Mouse (Mus musculus) C2C12 (cell line): ENCODE measurements around the gene Nphp4.

Experiments used
- CTCF ChIP-seq: IDR thresholded peaks from one replicate; pipeline ENCODE4 v1.5.1; 2011; ENCODE audit not compliant: control insufficient read depth, insufficient read depth, insufficient read length
- FOSL1 ChIP-seq: IDR thresholded peaks from one replicate; pipeline ENCODE4 v1.8.0; 2011; ENCODE audit warnings: mild to moderate bottlenecking, low read length; ENCODE audit not compliant: poor library complexity, insufficient read depth, severe bottlenecking
- MAX ChIP-seq: IDR thresholded peaks from one replicate; pipeline ENCODE4 v1.6.1; 2011; ENCODE audit warnings: mild to moderate bottlenecking, control low read depth
- MYOD1 ChIP-seq: IDR thresholded peaks from one replicate; pipeline ENCODE4 v1.6.1; 2011; ENCODE audit warnings: low read depth; ENCODE audit not compliant: control insufficient read depth, insufficient read length
- MYOG ChIP-seq: IDR thresholded peaks from one replicate; pipeline ENCODE4 v1.6.1; 2011; ENCODE audit not compliant: control insufficient read depth, insufficient read length; ENCODE audit errors: extremely low read depth
- USF1 ChIP-seq: IDR thresholded peaks from one replicate; pipeline ENCODE4 v1.6.1; 2011; ENCODE audit warnings: low read depth, mild to moderate bottlenecking, control low read depth, moderate library complexity

DNA sequence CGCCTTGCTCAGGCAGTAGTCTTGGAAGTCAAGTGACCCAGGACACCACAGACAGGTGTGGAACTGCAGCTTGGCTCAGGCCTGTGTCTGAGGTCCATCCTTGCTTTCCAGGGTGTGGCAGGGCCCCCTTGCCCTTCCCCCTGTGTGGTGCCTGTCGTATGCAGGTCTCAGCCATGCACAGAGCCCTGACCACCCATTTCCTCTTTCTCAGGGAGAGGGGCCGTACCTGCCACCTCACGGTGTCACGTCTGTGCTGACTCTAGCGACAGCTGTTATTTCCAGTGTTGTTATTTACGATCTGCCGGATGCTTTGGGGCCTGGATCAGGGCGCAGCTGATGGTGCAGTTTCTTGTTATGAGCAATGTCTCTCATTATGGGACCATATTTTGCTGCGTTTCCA is 42.6 kb downstream of the Nphp4 start:
- TF ChIP-seq CTCF (no peak), FOSL1 (no peak), MAX (no peak), USF1 (no peak), MYOG (no peak), MYOD1 (no peak)
